Mouse (Mus musculus): ENCODE measurements around the gene Krt87. TPM values are rescaled to one million over a fixed set of nuclear protein-coding genes. Genes with fewer than 3 reads are reported as not detected.

The Krt87 gene
- polyA plus RNA-seq, 1 experiment from 2014 or later: 0.05 TPM

- Histone ChIP-seq H3K9me3 (replicated peaks; ENCODE audit: low read length) (no peaks in the 10 kb centered on the region), H3K27ac (no peak overlapping the region), H3K9ac (ENCODE audit: low read depth, low read length) (no peak overlapping the region), H3K27me3 (ENCODE audit: insufficient read depth, low read length) (no peaks in the 10 kb centered on the region), H3K4me1 (replicated peaks; ENCODE audit: insufficient read depth, low read length) (no peaks in the 10 kb centered on the region), H3K4me2 (ENCODE audit: low read length) (no peak overlapping the region), H3K4me3 (replicated peaks; ENCODE audit: low read depth, low read length) (no peak overlapping the region), H3K36me3 (ENCODE audit: insufficient read depth, low read length) (no peaks in the 10 kb centered on the region)
- 61% methylated on average over 5 of the region's 5 CpGs for WGBS
- DNase-seq (ENCODE audit: low spot score) (no peak), ATAC-seq (replicated peaks; ENCODE audit: low FRiP score, low read depth) (no peak)
- TF ChIP-seq CTCF (IDR thresholded peaks at IDR 0.05; ENCODE audit: low read depth): no peak
These were observed 46.4 kb downstream of the Krt87 start for GRCm38 (mm10) chr15:101392251-101392650.

GRCm38 (mm10) chr15:101390203-101390602, 48.4 kb downstream of the Krt87 start:
- Histone ChIP-seq H3K27ac (no peak overlapping the region), H3K4me3 (replicated peaks; ENCODE audit: low read depth, low read length) (no peak overlapping the region), H3K36me3 (ENCODE audit: insufficient read depth, low read length) (no peaks in the 10 kb centered on the region), H3K4me2 (ENCODE audit: low read length) (no peak overlapping the region), H3K27me3 (ENCODE audit: insufficient read depth, low read length) (no peaks in the 10 kb centered on the region), H3K9ac (ENCODE audit: low read depth, low read length) (no peak overlapping the region), H3K9me3 (replicated peaks; ENCODE audit: low read length) (no peaks in the 10 kb centered on the region), H3K4me1 (replicated peaks; ENCODE audit: insufficient read depth, low read length) (no peaks in the 10 kb centered on the region)
- 89% methylated on average over 5 of the region's 5 CpGs for WGBS
- TF ChIP-seq CTCF (IDR thresholded peaks at IDR 0.05; ENCODE audit: low read depth): no peak
- DNase-seq (ENCODE audit: low spot score) (no peak), ATAC-seq (replicated peaks; ENCODE audit: low FRiP score, low read depth) (no peak)

- Histone ChIP-seq H3K4me2 (ENCODE audit: low read length) (no peak overlapping the region), H3K9ac (ENCODE audit: low read depth, low read length) (no peak overlapping the region), H3K9me3 (replicated peaks; ENCODE audit: low read length) (no peaks in the 10 kb centered on the region), H3K36me3 (ENCODE audit: insufficient read depth, low read length) (no peaks in the 10 kb centered on the region), H3K4me1 (replicated peaks; ENCODE audit: insufficient read depth, low read length) (no peaks in the 10 kb centered on the region), H3K27ac (no peak overlapping the region), H3K4me3 (replicated peaks; ENCODE audit: low read depth, low read length) (no peak overlapping the region), H3K27me3 (ENCODE audit: insufficient read depth, low read length) (no peaks in the 10 kb centered on the region)
- no peak for DNase-seq (ENCODE audit: low spot score)
- 53% methylated on average over 5 of the region's 5 CpGs for WGBS
- peak; percentile 56 for TF ChIP-seq CTCF (IDR thresholded peaks at IDR 0.05; ENCODE audit: low read depth)
- no peak for ATAC-seq (replicated peaks; ENCODE audit: low FRiP score, low read depth)
These were observed 50.5 kb downstream of the Krt87 start for GRCm38 (mm10) chr15:101388034-101388541.

GRCm38 (mm10) chr15:101387176-101387575, 51.4 kb downstream of the Krt87 start:
- no peaks in the 10 kb centered on the region for H3K9me3 ChIP-seq (replicated peaks; ENCODE audit: low read length)
- WGBS: 60% methylated on average over 3 of the region's 3 CpGs
- H3K36me3 ChIP-seq (ENCODE audit: insufficient read depth, low read length): no peaks in the 10 kb centered on the region
- DNase-seq (ENCODE audit: low spot score) (no peak), ATAC-seq (replicated peaks; ENCODE audit: low FRiP score, low read depth) (no peak)
- H3K9ac ChIP-seq (ENCODE audit: low read depth, low read length): no peak overlapping the region
- peak; percentile 84 for TF ChIP-seq CTCF (IDR thresholded peaks at IDR 0.05; ENCODE audit: low read depth)
- no peak overlapping the region for H3K4me2 ChIP-seq (ENCODE audit: low read length)
- H3K4me3 ChIP-seq (replicated peaks; ENCODE audit: low read depth, low read length): no peak overlapping the region
- no peaks in the 10 kb centered on the region for H3K4me1 ChIP-seq (replicated peaks; ENCODE audit: insufficient read depth, low read length)
- no peaks in the 10 kb centered on the region for H3K27me3 ChIP-seq (ENCODE audit: insufficient read depth, low read length)
- no peak overlapping the region for H3K27ac ChIP-seq

GRCm38 (mm10) chr15:101385064-101385463, 53.5 kb downstream of the Krt87 start:
- no peaks in the 10 kb centered on the region for H3K36me3 ChIP-seq (ENCODE audit: insufficient read depth, low read length)
- DNase-seq (ENCODE audit: low spot score): no peak
- H3K4me1 ChIP-seq (replicated peaks; ENCODE audit: insufficient read depth, low read length): no peaks in the 10 kb centered on the region
- H3K9me3 ChIP-seq (replicated peaks; ENCODE audit: low read length): no peaks in the 10 kb centered on the region
- WGBS: 86% methylated on average over 6 of the region's 6 CpGs
- TF ChIP-seq CTCF (IDR thresholded peaks at IDR 0.05; ENCODE audit: low read depth): no peak
- H3K9ac ChIP-seq (ENCODE audit: low read depth, low read length): no peak overlapping the region
- ATAC-seq (replicated peaks; ENCODE audit: low FRiP score, low read depth): no peak
- H3K4me3 ChIP-seq (replicated peaks; ENCODE audit: low read depth, low read length): no peak overlapping the region
- H3K4me2 ChIP-seq (ENCODE audit: low read length): no peak overlapping the region
- H3K27ac ChIP-seq: no peak overlapping the region
- H3K27me3 ChIP-seq (ENCODE audit: insufficient read depth, low read length): no peaks in the 10 kb centered on the region

- Histone ChIP-seq H3K9me3 (replicated peaks; ENCODE audit: low read length) (no peaks in the 10 kb centered on the region), H3K4me2 (ENCODE audit: low read length) (no peak overlapping the region), H3K27ac (no peak overlapping the region), H3K9ac (ENCODE audit: low read depth, low read length) (no peak overlapping the region), H3K27me3 (ENCODE audit: insufficient read depth, low read length) (no peaks in the 10 kb centered on the region), H3K4me3 (replicated peaks; ENCODE audit: low read depth, low read length) (no peak overlapping the region), H3K4me1 (replicated peaks; ENCODE audit: insufficient read depth, low read length) (no peaks in the 10 kb centered on the region), H3K36me3 (ENCODE audit: insufficient read depth, low read length) (no peaks in the 10 kb centered on the region)
- no peak for TF ChIP-seq CTCF (IDR thresholded peaks at IDR 0.05; ENCODE audit: low read depth)
- 62% methylated on average over 7 of the region's 7 CpGs for WGBS
- DNase-seq (ENCODE audit: low spot score) (no peak), ATAC-seq (replicated peaks; ENCODE audit: low FRiP score, low read depth) (no peak)
These were observed 54.0 kb downstream of the Krt87 start for GRCm38 (mm10) chr15:101384610-101385009.

- no peaks in the 10 kb centered on the region for H3K9me3 ChIP-seq (replicated peaks; ENCODE audit: low read length)
- no peak for ATAC-seq (replicated peaks; ENCODE audit: low FRiP score, low read depth)
- no peak overlapping the region for H3K9ac ChIP-seq (ENCODE audit: low read depth, low read length)
- DNase-seq (ENCODE audit: low spot score): no peak
- WGBS: 81% methylated on average over 11 of the region's 11 CpGs
- no peak for TF ChIP-seq CTCF (IDR thresholded peaks at IDR 0.05; ENCODE audit: low read depth)
- H3K27me3 ChIP-seq (ENCODE audit: insufficient read depth, low read length): no peaks in the 10 kb centered on the region
- no peak overlapping the region for H3K4me2 ChIP-seq (ENCODE audit: low read length)
- H3K4me3 ChIP-seq (replicated peaks; ENCODE audit: low read depth, low read length): no peak overlapping the region
- no peak overlapping the region for H3K27ac ChIP-seq
- no peaks in the 10 kb centered on the region for H3K36me3 ChIP-seq (ENCODE audit: insufficient read depth, low read length)
- 0 out of 2 replicates have a peak, but pooled peaks cover 1% of the 10 kb centered on the region for H3K4me1 ChIP-seq (replicated peaks; ENCODE audit: insufficient read depth, low read length)
These were observed 55.8 kb downstream of the Krt87 start for GRCm38 (mm10) chr15:101382811-101383210.
